Mouse (Mus musculus) liver, adult 2 months (tissue): Measurements from ENCODE around the gene Gpi1.

Experiments used
- CTCF ChIP-seq: fragments of 200-500 bp; IDR thresholded peaks from 2 replicates; pipeline ENCODE4 v1.5.1; 2011; ENCODE audit warnings: low read depth, low read length, control low read depth
- POLR2A ChIP-seq: fragments of 200-500 bp; IDR thresholded peaks from 2 replicates; pipeline ENCODE4 v1.6.1; 2011; ENCODE audit warnings: low read length, control low read depth; ENCODE audit not compliant: insufficient read depth; ENCODE audit errors: extremely low read depth

- TF ChIP-seq CTCF (no peak), POLR2A (no peak)
Observed at GRCm38 (mm10) chr7:34172251-34172650, 57.9 kb downstream of the Gpi1 start.
